Mouse (Mus musculus) midbrain, embryonic 13.5 days (tissue): ENCODE data around the gene Sv2c. TPM values are rescaled to one million over a fixed set of nuclear protein-coding genes. Genes with fewer than 3 reads are reported as not detected.

Experiments
- ATAC-seq: fragments of 200-750 bp; cut with Nextera tagmentation; 2 replicates; pipeline ENCODE4 v1.8.0; 2017; ENCODE audit warnings: mild to moderate bottlenecking, moderate TSS enrichment, moderate library complexity
- H3K27ac ChIP-seq: fragments of 300-500 bp; sonication (generic); 2 replicates; pipeline ENCODE4 v1.5.1; 2015; ENCODE audit warnings: inconsistent platforms, mild to moderate bottlenecking, moderate library complexity
- H3K27me3 ChIP-seq: fragments of 300-500 bp; sonication (generic); 2 replicates; pipeline ENCODE4 v1.6.1; 2015; ENCODE audit warnings: mild to moderate bottlenecking, inconsistent platforms
- H3K36me3 ChIP-seq: fragments of 300-500 bp; sonication (generic); 2 replicates; pipeline ENCODE4 v1.6.1; 2015; ENCODE audit warnings: mild to moderate bottlenecking, inconsistent platforms
- H3K4me1 ChIP-seq: fragments of 300-500 bp; sonication (generic); replicated peaks from 2 replicates; pipeline ENCODE4 v1.6.1; 2015; ENCODE audit warnings: inconsistent platforms
- H3K4me2 ChIP-seq: fragments of 300-500 bp; sonication (generic); replicated peaks from 2 replicates; pipeline ENCODE4 v1.6.1; 2015; ENCODE audit warnings: moderate library complexity, mild to moderate bottlenecking, inconsistent platforms
- H3K4me3 ChIP-seq: fragments of 300-500 bp; sonication (generic); replicated peaks from 2 replicates; pipeline ENCODE4 v1.5.1; 2015; ENCODE audit warnings: mild to moderate bottlenecking, inconsistent platforms
- H3K9ac ChIP-seq: fragments of 300-500 bp; sonication (generic); replicated peaks from 2 replicates; pipeline ENCODE4 v1.6.1; 2015; ENCODE audit warnings: mild to moderate bottlenecking, inconsistent platforms
- H3K9me3 ChIP-seq: fragments of 300-500 bp; sonication (generic); 2 replicates; pipeline ENCODE4 v1.6.1; 2016; ENCODE audit warnings: mild to moderate bottlenecking, inconsistent platforms
- WGBS: fragments of 180-500 bp; shearing (Covaris S2); methylation state at CpG from one replicate; pipeline ENCODE4 v1.1.7; 2015; 5-methylcytosine and 5-hydroxymethylcytosine counted together
- polyA plus RNA-seq: library from polyadenylated mRNA; unstranded; fragments of >200 nt; fragmentation: Nextera tagmentation; extraction: Ambion mirVana; gene quantifications from 2 replicates; pipeline ENCODE4 v1.2.1, GENCODE M21; 2015

Sv2c gene
- polyA plus RNA-seq, 1 experiment from 2014 or later: 3.4 TPM

GRCm38 (mm10) chr13:95918624-95919284, 213.6 kb downstream of the Sv2c start:
- Histone ChIP-seq H3K4me1 (no peaks in the 10 kb centered on the region), H3K27ac (no peak overlapping the region), H3K9ac (no peak overlapping the region), H3K4me2 (no peak overlapping the region), H3K9me3 (0 out of 2 replicates have a peak, but pooled peaks cover 5% of the 10 kb centered on the region), H3K27me3 (no peaks in the 10 kb centered on the region), H3K36me3 (no peaks in the 10 kb centered on the region), H3K4me3 (no peak overlapping the region)
- 95% methylated on average over 9 of the region's 9 CpGs for WGBS
- ATAC-seq: no peak

GRCm38 (mm10) chr13:95913046-95913406, 219.4 kb downstream of the Sv2c start:
- ATAC-seq: no peak
- no peak overlapping the region for H3K27ac ChIP-seq

GRCm38 (mm10) chr13:95912157-95913045, 220.0 kb downstream of the Sv2c start:
- H3K36me3 ChIP-seq: no peaks in the 10 kb centered on the region
- no peak overlapping the region for H3K27ac ChIP-seq
- H3K4me3 ChIP-seq: no peak overlapping the region
- no peak overlapping the region for H3K4me2 ChIP-seq
- no peaks in the 10 kb centered on the region for H3K9me3 ChIP-seq
- WGBS: 88% methylated on average over 11 of the region's 11 CpGs
- no peak overlapping the region for H3K9ac ChIP-seq
- no peak for ATAC-seq
- H3K27me3 ChIP-seq: no peaks in the 10 kb centered on the region
- no peaks in the 10 kb centered on the region for H3K4me1 ChIP-seq

More at GRCm38 (mm10) chr13:95913046-95913406, 219.4 kb downstream of the Sv2c start:
- Histone ChIP-seq H3K27me3 (no peaks in the 10 kb centered on the region), H3K36me3 (no peaks in the 10 kb centered on the region), H3K4me1 (no peaks in the 10 kb centered on the region), H3K9me3 (no peaks in the 10 kb centered on the region), H3K9ac (no peak overlapping the region), H3K4me2 (no peak overlapping the region), H3K4me3 (no peak overlapping the region)
- WGBS: 90% methylated on average over 2 of the region's 2 CpGs

GRCm38 (mm10) chr13:95910270-95910669, 222.1 kb downstream of the Sv2c start:
- Histone ChIP-seq H3K9ac (no peak overlapping the region), H3K4me2 (no peak overlapping the region), H3K4me3 (no peak overlapping the region), H3K4me1 (no peaks in the 10 kb centered on the region), H3K36me3 (no peaks in the 10 kb centered on the region), H3K27ac (no peak overlapping the region), H3K9me3 (no peaks in the 10 kb centered on the region), H3K27me3 (no peaks in the 10 kb centered on the region)
- no peak for ATAC-seq
- 82% methylated on average over 9 of the region's 9 CpGs for WGBS

GRCm38 (mm10) chr13:95909244-95909643, 223.1 kb downstream of the Sv2c start:
- Histone ChIP-seq H3K4me1 (no peaks in the 10 kb centered on the region), H3K27ac (no peak overlapping the region), H3K27me3 (no peaks in the 10 kb centered on the region), H3K4me3 (no peak overlapping the region), H3K9me3 (no peaks in the 10 kb centered on the region), H3K36me3 (no peaks in the 10 kb centered on the region), H3K9ac (no peak overlapping the region), H3K4me2 (no peak overlapping the region)
- no peak for ATAC-seq
- 86% methylated on average over 2 of the region's 2 CpGs for WGBS

Other genes starting within 250 kb of the Sv2c start
- gene Iqgap2, start 240.7 kb downstream of the Sv2c start, polyA plus RNA-seq: 6.2 and 7.4 TPM in 2 replicates
- gene Gm20075, start 51.2 kb downstream of the Sv2c start, polyA plus RNA-seq: 32.5 and 39.0 TPM in 2 replicates
- gene Gm17190, start 50.5 kb downstream of the Sv2c start, polyA plus RNA-seq: not detected in 2 replicates